Mouse (Mus musculus) regulatory T cell (primary cell): ENCODE measurements around the gene Lsm14a.

Experiments used
- in situ Hi-C: fragments of 300-600 bp; cut with MboI, MseI; formaldehyde crosslinking; loops from one replicate; pipeline ENCODE4 v1.15.1; 2025; ENCODE audit warnings: high pct_unique_total_duplicates

Gene Lsm14a

DNA sequence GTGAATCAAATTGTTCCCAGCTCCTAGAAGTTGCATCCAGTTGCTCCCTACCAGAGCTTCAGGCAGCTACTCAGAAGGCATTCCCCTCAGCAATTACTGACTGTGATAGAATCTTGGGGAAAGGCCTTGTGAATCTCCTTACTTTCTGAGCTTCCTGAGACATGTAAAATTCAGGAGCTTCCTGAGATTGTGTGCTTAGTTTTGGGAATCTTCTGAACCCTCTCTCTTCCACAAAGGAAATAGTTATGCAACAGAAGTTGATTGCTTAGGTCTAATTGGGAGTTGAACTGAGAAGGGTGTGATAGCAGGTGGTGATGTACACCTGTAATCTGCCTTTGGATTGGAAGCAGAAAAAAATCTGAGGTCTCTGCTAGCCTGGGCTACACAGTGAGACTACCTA is at the start of gene Lsm14a:
Gene Lsm14a (minus strand): TSS at position 101 of the 400 bp plus-strand sequence.
- in situ Hi-C loops = loop anchor here (10.0 to 25.0 kb wide), 3 partner anchors 652 to 1402 kb away; partner anchors contain the start of gene Nudt19

DNA sequence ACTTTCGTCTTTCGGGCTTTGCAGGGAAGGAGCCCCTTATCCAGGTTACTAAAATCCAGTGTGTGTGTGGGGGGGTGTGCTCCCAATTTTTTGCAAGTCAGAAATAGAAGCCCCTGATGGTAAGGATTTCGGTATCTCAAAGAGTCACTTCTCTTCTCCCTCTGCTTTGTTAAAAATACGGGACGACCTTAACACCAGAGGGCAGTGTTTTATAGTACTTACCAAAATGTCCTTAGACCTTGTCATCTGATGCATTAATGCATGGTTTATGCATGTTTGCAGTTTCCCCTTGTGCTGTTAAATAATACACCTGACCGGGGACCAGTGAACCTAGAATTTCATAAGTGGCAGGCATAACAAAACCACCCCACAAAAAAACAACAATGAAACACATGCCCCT is 45.8 kb upstream of the Lsm14a start:
- in situ Hi-C loops = no loop called here

DNA sequence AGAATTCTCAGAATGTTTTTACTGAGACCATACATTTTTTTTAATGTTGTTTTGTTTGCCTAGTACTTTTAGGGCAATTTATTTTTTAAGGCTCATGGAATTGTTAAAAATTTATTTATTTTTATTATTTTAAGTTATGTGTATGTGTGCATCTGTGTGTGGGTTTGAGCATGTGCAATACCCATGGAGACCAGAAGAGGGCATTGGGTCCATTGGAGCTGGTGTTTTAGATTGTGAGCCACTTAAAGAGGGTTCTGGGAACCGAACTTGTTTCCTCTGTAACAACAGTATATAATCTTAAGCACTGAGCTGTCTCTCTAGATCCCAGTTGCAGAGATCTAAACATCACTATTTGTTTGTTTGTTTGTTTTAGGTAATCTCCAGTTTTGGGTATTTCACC is 40.5 kb upstream of the Lsm14a start:
- in situ Hi-C loops = no loop called here

DNA sequence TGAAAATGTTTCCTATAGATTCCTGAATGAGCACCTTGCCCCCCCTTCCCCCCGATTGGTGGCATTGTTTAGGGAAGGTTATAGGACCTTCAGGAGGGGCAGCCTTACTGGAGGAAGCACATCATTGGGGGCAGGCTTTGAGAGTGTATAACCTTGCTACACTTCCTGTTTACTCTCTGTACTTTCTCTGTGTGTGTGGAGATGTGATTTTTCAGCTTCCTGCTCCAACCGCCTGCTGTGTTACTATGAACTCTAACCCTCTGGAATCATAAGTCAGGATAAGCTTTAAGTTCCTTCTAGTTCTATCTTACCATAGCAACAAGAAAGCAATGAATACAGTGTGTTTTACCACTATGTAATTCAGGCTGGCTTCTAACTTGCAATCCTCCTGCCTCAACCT is 28.1 kb upstream of the Lsm14a start:
- in situ Hi-C loops = loop anchor here (25.0 kb wide), 1 partner anchor 791 kb away; the partner anchor contains the start of gene Lrp3

DNA sequence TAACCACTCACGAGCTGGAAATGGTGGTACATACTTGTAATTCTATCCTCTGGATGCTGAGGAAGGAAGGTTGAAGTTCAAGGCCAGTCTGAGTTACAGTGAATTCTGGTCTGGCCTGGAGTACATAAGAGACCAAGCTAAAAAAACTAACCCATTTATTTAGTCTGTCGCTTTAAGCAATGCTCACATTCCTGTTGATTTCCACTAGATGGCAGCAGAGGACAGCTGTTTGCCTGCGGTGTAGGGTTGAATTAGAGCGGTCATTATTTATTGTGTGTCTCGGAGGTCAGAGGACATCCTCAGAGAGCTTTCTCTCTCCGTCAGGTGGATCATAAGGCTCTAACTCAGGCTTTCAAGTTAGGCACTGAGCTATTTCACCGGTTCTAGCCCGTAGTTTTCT is 14.4 kb upstream of the Lsm14a start:
- in situ Hi-C loops = loop anchor here (10.0 to 25.0 kb wide), 3 partner anchors 805 to 1237 kb away; partner anchors contain the start of genes Gpatch1, Lrp3 and Pdcd5

DNA sequence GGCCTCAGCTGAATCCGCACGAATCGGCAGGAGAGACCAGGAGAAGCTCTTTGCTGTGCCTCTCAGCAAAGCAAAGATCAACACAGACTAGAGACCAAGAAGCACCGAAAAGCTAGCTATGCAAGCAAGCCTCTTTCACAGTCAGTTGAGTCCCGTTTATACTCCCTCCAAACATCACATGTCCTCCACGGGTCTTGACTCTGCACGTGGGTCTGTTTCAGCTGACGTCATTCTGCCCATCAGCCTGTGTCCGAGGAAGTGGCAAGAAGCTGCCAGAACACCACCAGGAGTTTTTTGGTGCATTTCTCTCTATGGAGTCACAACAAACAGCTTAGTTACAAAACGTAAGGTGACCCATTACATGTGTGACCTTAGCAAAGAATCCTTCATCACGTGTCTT is 10.8 kb upstream of the Lsm14a start:
- in situ Hi-C loops = loop anchor here (5.0 to 25.0 kb wide), 4 partner anchors 268 to 1241 kb away; partner anchors contain the start of genes Gpatch1, Lrp3 and Pdcd5

DNA sequence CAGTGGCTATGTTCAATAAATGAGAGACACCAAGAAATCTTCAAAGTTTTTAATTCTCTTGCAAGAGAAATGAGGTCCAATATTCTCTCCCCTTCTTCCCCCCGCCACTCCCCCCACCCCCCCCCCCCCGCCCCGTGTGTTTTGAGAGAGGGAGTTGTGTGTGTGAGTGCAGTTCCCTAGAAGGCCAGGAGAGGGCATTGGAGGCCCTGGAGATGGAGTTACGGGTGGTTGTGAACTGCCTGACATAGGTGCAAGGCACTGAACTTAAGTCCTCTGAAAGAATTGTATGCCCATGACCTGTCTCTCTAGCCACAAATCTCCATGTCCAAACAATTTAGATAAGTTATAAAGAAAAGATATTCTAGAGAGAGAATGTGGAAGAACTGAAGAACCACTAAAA is 7.0 kb upstream of the Lsm14a start:
- in situ Hi-C loops = loop anchor here (5.0 to 25.0 kb wide), 4 partner anchors 272 to 1245 kb away; partner anchors contain the start of genes Gpatch1, Lrp3 and Pdcd5

DNA sequence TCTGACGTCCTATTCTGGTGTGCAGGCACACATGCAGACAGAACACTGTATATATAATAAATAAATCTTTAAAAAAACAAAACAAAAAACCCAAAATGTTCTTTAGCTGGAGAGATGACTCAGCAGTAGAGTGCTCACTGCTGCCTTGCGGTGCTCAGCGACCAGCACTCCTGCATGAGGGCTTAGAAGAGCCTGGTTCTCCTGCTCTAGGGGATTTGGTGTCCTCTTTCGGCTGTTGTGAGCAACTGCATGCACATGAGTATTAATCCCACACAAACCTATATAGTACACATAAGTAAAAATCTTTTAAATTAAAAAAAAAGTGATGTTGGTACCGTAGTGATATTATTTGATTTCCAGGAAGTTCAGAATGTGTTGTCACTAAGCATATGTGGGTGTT is 5.7 kb upstream of the Lsm14a start:
- in situ Hi-C loops = loop anchor here (10.0 to 25.0 kb wide), 3 partner anchors 646 to 1396 kb away; partner anchors contain the start of gene Nudt19

DNA sequence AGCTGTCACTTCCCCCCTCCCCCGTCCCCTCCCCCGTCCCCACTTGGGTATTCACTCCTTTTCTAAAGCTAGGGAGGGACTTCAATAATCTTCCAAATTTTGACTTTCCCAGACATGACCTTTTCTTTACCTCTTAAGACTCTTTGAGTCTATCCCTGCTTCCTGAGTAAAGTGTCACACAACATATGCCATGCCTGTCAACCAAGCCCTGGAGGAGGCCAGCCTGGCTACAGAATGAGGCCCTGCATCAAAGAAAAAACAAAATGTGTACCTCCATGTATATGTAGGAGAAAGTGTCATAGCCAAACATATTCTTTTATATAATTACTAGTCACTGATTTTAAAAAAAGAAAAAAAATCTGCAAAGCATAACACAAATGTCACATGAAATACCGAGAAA is 3.7 kb upstream of the Lsm14a start:
- in situ Hi-C loops = loop anchor here (10.0 to 25.0 kb wide), 3 partner anchors 648 to 1398 kb away; partner anchors contain the start of gene Nudt19

DNA sequence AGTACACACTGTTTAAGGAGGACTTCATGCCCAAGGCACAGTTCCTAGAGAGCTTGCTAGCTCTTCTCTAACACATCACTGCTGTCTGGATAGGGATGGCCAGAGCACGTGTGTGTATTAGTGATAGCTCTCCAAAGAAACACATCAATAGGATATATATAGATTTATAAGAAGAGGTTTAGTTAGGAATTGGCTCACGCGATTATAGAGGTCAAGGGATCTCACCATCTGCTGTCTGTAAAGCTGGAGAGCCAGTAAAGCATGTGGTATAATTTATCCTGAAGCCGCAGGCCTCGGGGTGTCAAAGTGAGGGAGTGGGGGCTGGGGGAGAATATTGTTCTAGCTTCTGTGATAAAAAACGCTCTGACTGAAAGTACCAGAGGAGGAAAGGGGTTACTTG is 2.6 kb upstream of the Lsm14a start:
- in situ Hi-C loops = loop anchor here (10.0 to 25.0 kb wide), 3 partner anchors 649 to 1399 kb away; partner anchors contain the start of gene Nudt19

DNA sequence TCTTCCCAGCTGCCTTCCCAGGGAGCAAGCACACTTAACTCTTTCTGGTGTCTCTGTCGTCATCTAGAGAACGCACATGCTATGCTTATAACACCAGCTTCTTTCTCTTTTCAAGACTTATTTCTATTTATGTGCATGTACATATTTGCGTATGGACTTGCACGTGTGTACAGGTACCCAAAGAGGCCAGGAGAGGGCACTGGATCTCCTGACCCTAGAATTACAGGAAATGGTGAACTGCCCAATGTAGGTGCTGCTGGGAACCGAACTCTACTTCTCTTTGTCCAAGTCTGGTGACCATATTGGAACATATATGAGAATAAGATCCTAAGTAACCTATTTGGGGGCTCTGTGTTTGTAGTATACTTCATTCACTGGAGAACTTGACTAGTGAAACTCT is 1.5 kb upstream of the Lsm14a start:
- in situ Hi-C loops = loop anchor here (10.0 to 25.0 kb wide), 3 partner anchors 650 to 1400 kb away; partner anchors contain the start of gene Nudt19

DNA sequence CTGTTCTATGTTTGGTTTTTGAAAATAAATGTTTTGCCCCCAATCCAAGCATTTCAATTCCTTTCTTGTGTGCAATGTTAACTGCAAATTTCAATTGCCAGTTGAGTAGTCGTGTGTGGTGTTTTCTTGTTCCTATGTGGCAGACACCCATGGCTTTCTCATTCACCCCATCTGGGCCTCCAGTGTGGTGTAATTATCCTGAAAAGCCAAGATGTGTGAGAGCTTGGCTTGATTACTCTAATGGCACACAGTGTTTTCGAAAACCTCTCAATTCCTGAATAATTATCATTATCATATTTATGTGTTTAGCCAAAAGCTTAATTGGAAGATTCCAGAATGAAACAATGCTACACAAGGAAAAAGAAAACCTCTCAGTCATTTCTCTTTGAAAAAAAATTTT is 976 bp upstream of the Lsm14a start:
- in situ Hi-C loops = loop anchor here (10.0 to 25.0 kb wide), 3 partner anchors 651 to 1401 kb away; partner anchors contain the start of gene Nudt19

DNA sequence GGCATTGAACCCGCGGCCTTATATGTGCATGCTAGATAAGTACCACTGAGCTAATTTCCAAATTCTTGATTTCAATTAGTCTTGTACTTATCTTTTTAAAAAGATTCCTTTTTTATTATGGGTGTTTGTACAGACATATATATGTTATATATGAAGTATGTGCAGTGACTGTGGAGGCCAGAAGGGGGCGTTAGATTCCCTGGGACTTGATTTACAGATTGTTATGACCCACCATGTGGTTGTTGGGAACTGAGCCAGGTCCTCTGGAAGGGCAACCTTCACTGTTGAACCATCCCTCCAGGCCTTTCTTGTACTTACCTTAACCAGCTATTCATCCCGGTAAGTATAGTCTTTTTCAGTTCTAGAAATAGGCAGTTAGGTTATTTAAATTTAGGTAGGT is 780 bp downstream of the Lsm14a start:
- in situ Hi-C loops = loop anchor here (10.0 to 25.0 kb wide), 3 partner anchors 652 to 1402 kb away; partner anchors contain the start of gene Nudt19

DNA sequence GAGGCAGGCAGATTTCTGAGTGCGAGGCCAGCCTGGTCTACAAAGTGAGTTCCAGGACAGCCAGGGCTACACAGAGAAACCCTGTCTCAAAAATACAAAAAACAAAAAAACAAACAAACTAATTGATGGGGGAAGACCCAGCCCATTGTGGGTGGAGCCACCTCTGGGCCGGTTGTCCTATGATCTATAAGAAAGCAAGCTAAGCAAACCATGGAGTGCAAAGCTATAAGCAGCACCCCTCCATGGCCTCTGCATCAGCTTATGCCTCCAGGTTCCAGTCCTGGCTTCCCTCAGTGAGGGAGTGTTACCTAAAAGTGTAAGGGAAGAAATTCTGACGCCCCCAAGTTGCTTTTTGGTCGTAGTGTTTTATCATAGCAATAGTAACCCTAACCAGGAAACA is 1.4 kb downstream of the Lsm14a start:
- in situ Hi-C loops = loop anchor here (10.0 to 25.0 kb wide), 3 partner anchors 653 to 1403 kb away; partner anchors contain the start of gene Nudt19

DNA sequence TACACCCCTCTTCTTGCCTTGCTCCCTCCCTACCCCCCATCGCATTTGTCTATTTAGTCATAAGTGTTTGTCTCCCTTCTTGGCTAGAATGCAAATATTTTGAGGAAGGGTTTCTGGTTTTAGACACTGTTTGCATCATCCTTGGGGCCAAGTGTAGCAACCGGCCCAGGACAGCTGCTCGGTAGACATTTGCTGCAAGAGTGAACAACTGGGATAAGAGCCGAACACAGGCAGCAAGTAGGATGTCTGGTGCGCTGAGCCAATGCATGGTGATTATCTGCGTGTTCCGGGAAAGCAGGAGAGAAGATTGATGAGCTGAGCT is 2.3 kb downstream of the Lsm14a start:
- in situ Hi-C loops = loop anchor here (10.0 to 25.0 kb wide), 3 partner anchors 654 to 1404 kb away; partner anchors contain the start of gene Nudt19

DNA sequence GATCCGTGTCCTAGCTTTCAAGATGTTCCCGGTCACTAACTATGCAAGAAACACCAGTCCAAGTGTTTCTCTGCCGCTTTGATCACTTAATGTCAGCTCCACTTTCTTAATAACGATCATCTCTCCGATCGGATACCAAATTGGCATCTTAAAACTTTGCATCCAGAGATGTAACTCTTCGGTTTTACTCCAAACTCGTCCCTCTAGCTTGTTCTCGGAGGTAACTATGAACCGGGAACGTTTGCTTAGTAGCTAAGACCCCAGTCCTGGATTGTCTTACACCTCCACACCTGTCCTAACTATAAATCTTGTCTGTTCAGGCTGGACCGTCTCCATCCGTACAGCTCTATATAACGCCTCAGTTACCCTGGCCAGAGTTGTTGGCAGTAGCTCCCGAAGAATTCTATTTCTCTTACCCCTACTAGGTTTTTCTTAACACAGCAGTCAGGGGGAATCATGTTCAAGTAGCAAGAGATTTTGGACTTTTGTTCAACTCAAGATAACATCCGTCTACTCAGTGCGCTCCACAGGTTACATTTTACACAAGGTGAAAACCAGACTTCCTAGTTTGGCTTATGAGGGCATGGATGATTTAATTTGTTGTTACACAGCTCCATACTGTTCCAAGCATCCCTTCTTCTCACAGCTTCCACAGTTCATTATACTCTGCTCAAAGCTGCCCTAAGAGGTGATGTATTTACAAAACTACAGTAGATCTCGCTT is 2.8 kb downstream of the Lsm14a start:
- in situ Hi-C loops = loop anchor here (10.0 to 25.0 kb wide), 3 partner anchors 655 to 1405 kb away; partner anchors contain the start of gene Nudt19

DNA sequence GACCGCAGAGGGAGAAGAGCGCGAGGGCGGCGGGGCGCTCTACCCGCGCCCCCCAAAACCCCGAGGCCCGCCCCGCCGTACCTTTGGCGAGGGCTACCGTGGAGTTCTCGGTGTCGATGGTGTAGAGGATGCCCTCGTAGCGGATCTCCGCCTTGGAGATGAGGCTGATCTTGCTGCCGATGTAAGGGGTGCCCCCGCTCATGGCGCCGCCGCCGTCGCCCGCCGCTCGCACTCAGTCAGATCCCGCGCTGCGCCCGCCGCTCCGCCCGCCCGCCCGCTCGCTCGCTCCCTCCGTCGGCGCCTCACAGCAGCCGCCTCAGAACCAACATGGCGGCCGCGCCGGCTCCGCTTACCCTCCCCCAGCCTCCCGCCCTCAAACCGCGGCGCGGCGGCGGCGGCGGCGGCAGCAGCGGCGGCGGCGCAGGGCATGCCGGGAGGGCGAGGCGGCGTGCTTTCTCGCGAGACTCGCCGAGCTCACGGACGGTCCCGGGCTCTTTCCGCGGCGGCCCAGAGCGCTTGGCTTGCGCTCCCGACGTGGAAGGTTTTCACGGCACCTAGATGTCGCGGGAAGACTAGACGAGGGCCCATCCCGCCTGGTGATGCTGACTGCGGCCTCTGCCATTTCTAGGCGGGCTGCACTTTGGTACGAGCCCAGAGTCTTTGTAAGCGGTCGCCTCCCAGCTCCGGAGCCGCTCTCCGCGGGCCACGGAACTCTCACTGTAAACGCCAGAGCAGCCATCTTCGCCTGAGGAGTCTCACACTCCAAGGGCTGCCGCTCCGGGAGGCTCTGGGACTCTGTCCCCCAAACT is 3.6 kb downstream of the Lsm14a start:
- in situ Hi-C loops = loop anchor here (10.0 to 25.0 kb wide), 3 partner anchors 655 to 1405 kb away; partner anchors contain the start of gene Nudt19

DNA sequence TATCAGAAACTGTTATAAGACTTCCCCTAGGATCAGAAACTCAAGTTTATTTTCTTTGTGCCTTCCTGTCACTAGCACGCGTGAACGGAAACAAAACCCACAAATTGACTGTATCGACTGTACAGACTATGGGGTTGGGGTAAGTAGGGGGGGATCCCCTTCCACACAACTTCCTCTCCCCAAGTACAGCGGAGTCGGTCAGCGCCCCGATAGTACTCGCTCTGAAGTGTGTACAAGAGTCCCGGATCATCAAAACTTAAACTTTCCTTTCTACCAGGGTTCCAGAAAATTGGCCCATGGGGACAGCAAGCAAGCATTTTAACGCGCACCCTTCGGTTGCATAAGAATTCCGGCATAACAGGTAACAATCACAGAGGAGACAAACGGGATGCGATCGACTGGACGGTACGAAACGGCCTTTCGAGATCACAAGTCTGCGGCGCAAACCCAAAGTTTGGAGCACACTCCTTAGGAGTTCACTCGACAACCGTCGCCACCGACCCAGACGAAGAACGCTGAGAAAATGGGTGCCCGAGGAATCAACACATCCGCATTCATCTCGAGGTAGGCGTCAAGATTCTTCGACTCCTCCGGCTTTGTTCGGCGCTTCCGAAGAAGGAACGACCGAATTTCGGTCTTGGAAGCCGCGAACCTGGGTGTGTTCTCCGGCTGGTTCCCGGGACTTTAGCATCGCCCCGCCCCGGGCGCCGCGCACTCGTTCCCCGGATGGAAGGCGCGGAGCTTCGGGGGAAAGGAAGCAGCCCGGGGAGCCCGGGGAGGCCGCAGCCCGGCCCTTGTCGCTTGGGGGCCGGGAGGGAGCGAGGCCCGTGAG is 4.5 kb downstream of the Lsm14a start:
- in situ Hi-C loops = loop anchor here (25.0 kb wide), 1 partner anchor 1174 kb away; the partner anchor contains the start of gene Nudt19

DNA sequence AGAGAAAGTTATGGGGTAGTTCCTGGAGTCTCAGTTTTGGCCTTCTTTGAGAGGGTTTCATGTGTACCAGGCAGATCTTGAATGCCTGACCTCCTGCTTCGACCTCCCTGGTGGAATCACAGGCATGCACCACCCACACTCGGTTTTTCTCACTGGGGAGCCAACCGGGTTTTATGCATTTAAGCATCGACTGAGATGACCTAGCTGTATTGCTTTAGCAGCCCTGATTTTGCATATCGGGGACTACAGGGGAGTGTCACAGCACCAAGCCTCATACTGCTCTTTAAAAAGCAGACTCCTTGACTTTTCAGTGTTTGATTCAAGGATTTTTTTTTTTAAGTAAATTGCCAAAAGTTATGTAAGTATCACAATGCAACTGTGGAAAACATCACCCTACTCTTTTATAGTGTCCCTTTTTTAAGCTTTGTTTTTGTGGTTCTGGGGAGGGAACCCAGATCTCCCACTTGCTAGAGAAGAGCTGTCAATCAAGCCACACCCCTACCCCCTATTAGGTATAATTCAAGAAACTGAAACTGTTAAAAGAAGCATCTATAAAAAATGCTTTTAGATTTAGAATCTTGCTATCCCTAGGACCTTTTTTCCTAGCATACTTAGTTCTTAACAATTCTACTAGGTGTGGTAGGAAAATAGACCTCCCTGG is 5.2 kb downstream of the Lsm14a start:
- in situ Hi-C loops = loop anchor here (25.0 kb wide), 1 partner anchor 1174 kb away; the partner anchor contains the start of gene Nudt19

DNA sequence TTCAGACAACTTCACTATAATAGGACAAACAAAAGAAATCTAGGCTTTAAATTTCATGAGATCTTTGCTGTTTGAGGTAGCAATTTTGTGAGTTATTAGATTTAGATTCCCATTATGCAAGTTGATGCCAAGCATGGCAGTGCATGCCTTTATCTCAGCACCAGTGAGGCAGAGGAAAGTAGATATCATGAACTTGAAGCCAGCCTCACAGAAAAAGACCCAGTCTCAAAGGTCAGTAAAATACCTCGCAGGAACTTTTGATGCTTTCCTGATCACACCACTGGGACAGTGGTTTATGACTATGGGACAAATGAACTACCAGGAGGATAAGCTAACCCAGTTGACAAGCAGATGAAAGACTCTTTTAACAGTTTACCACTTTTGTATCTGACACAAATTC is 10.3 kb downstream of the Lsm14a start:
- in situ Hi-C loops = loop anchor here (25.0 kb wide), 1 partner anchor 1179 kb away; the partner anchor contains the start of gene Nudt19
